Mouse (Mus musculus) embryonic facial prominence, embryonic 14.5 days (tissue): ENCODE results near the gene Armc12. TPM values are rescaled to one million over a fixed set of nuclear protein-coding genes. Genes with fewer than 3 reads are reported as not detected.

Source experiments
- ATAC-seq: fragments of 200-750 bp; cut with Nextera tagmentation; 2 replicates; pipeline ENCODE4 v1.8.0; 2017; ENCODE audit warnings: low read depth, moderate number of reproducible peaks, moderate TSS enrichment
- DNase-seq: peaks from one replicate; pipeline ENCODE4 v3.0.0-alpha.2; 2015; ENCODE audit warnings: low spot score
- H3K27ac ChIP-seq: fragments of 300-500 bp; sonication (generic); replicated peaks from 2 replicates; pipeline ENCODE4 v1.5.1; 2014; ENCODE audit warnings: low read depth, mild to moderate bottlenecking, low read length, moderate library complexity
- H3K27me3 ChIP-seq: fragments of 300-500 bp; sonication (generic); replicated peaks from 2 replicates; pipeline ENCODE4 v1.6.1; 2014; ENCODE audit warnings: low read length; ENCODE audit not compliant: control insufficient read depth, insufficient read depth
- H3K36me3 ChIP-seq: fragments of 300-500 bp; sonication (generic); 2 replicates; pipeline ENCODE4 v1.6.1; 2014; ENCODE audit warnings: low read length, mixed read lengths; ENCODE audit not compliant: control insufficient read depth, insufficient read depth
- H3K4me1 ChIP-seq: fragments of 300-500 bp; sonication (generic); 2 replicates; pipeline ENCODE4 v1.6.1; 2014; ENCODE audit warnings: antibody characterized with exemption, low read length; ENCODE audit not compliant: control insufficient read depth, insufficient read depth
- H3K4me2 ChIP-seq: fragments of 300-500 bp; sonication (generic); 2 replicates; pipeline ENCODE4 v1.6.1; 2014; ENCODE audit warnings: low read depth, mild to moderate bottlenecking, low read length, moderate library complexity, mixed read lengths
- H3K4me3 ChIP-seq: fragments of 300-500 bp; sonication (generic); 2 replicates; pipeline ENCODE4 v1.5.1; 2014; ENCODE audit warnings: low read depth, mild to moderate bottlenecking, low read length
- H3K9ac ChIP-seq: fragments of 300-500 bp; sonication (generic); 2 replicates; pipeline ENCODE4 v1.6.1; 2014; ENCODE audit warnings: low read depth, mild to moderate bottlenecking, low read length, moderate library complexity, mixed read lengths
- H3K9me3 ChIP-seq: fragments of 300-500 bp; sonication (generic); 2 replicates; pipeline ENCODE4 v1.6.1; 2016; ENCODE audit warnings: low read length; ENCODE audit not compliant: control insufficient read depth
- WGBS: fragments of 180-500 bp; shearing (Covaris S2); extraction: QIAGEN DNeasy Blood & Tissue Kit; methylation state at CpG from one replicate; pipeline ENCODE4 v1.1.7; 2014; 5-methylcytosine and 5-hydroxymethylcytosine counted together
- polyA plus RNA-seq: library from polyadenylated mRNA; unstranded; fragments of >200 nt; fragmentation: Nextera tagmentation; extraction: Ambion mirVana; gene quantifications from 2 replicates; pipeline ENCODE4 v1.2.1, GENCODE M21; 2014

The Armc12 gene
- not detected in 2 replicates for polyA plus RNA-seq

GRCm38 (mm10) chr17:28530506-28530905, at the start of gene Armc12:
Gene Armc12 (plus strand): TSS chr17:28530806.
- no peak within 1 kb of the TSS for H3K4me3 ChIP-seq
- DNase-seq (no peak), ATAC-seq (no peak)
- H3K4me1 ChIP-seq: peaks cover 8% of the 10 kb centered on the region
- 85% methylated on average over 6 of the region's 6 CpGs for WGBS
- H3K36me3 ChIP-seq: no peaks in the 10 kb centered on the region
- H3K27ac ChIP-seq: no peak within 1 kb of the TSS
- H3K4me2 ChIP-seq: no peak within 1 kb of the TSS
- no peaks in the 10 kb centered on the region for H3K27me3 ChIP-seq
- no peaks in the 10 kb centered on the region for H3K9me3 ChIP-seq
- no peak within 1 kb of the TSS for H3K9ac ChIP-seq

- Histone ChIP-seq H3K27ac (peak overlapping the region; percentile 82; the same call in 1 of the 2 replicates), H3K9ac (peak overlapping the region; percentile 79), H3K4me2 (peak overlapping the region; percentile 80), H3K4me3 (peak overlapping the region; percentile 90), H3K27me3 (no peaks in the 10 kb centered on the region), H3K9me3 (no peaks in the 10 kb centered on the region), H3K4me1 (peaks cover 4% of the 10 kb centered on the region; the same call in 1 of the 2 replicates), H3K36me3 (no peaks in the 10 kb centered on the region)
- DNase-seq (peak; percentile 29), ATAC-seq (no peak)
- 5% methylated on average over 30 of the region's 30 CpGs for WGBS
These were observed 45.7 kb upstream of the Armc12 start for GRCm38 (mm10) chr17:28484704-28485445.

- H3K4me2 ChIP-seq: peak overlapping the region; percentile 80
These were observed 45.1 kb upstream of the Armc12 start for GRCm38 (mm10) chr17:28485446-28485948.

GRCm38 (mm10) chr17:28485977-28486400, 44.6 kb upstream of the Armc12 start:
- H3K36me3 ChIP-seq: no peaks in the 10 kb centered on the region
- peak overlapping the region; percentile 79 for H3K9ac ChIP-seq
- peak; percentile 99 for ATAC-seq
- H3K4me2 ChIP-seq: peak overlapping the region; percentile 80
- no peaks in the 10 kb centered on the region for H3K27me3 ChIP-seq
- DNase-seq: peak; percentile 98
- WGBS: 0% methylated on average over 3 of the region's 58 CpGs
- peaks cover 4% of the 10 kb centered on the region; the same call in 1 of the 2 replicates for H3K4me1 ChIP-seq
- peak overlapping the region; percentile 90 for H3K4me3 ChIP-seq
- H3K27ac ChIP-seq: peak overlapping the region; percentile 82
- H3K9me3 ChIP-seq: no peaks in the 10 kb centered on the region

More at GRCm38 (mm10) chr17:28485446-28485948, 45.1 kb upstream of the Armc12 start:
- peaks cover 4% of the 10 kb centered on the region; the same call in 1 of the 2 replicates for H3K4me1 ChIP-seq
- H3K36me3 ChIP-seq: no peaks in the 10 kb centered on the region
- no peaks in the 10 kb centered on the region for H3K9me3 ChIP-seq
- no peaks in the 10 kb centered on the region for H3K27me3 ChIP-seq
- DNase-seq: peak; percentile 46
- peak; percentile 67 for ATAC-seq
- H3K4me3 ChIP-seq: peak overlapping the region; percentile 90
- peak overlapping the region; percentile 82 for H3K27ac ChIP-seq
- WGBS: 0% methylated on average over 16 of the region's 77 CpGs
- peak overlapping the region; percentile 79 for H3K9ac ChIP-seq

- no peak overlapping the region for H3K9ac ChIP-seq
- no peaks in the 10 kb centered on the region for H3K9me3 ChIP-seq
- H3K4me3 ChIP-seq: peak overlapping the region; percentile 90; the same call in 1 of the 2 replicates
- H3K4me1 ChIP-seq: peaks cover 4% of the 10 kb centered on the region; the same call in 1 of the 2 replicates
- H3K27me3 ChIP-seq: no peaks in the 10 kb centered on the region
- no peak overlapping the region for H3K27ac ChIP-seq
- H3K4me2 ChIP-seq: no peak overlapping the region
- no peak for ATAC-seq
- DNase-seq: no peak
- no peaks in the 10 kb centered on the region for H3K36me3 ChIP-seq
- WGBS: 79% methylated on average over 6 of the region's 6 CpGs
These were observed 43.9 kb upstream of the Armc12 start for GRCm38 (mm10) chr17:28486720-28487119.

- H3K4me1 ChIP-seq: peaks cover 4% of the 10 kb centered on the region; the same call in 1 of the 2 replicates
These were observed 42.9 kb upstream of the Armc12 start for GRCm38 (mm10) chr17:28487584-28488257.

GRCm38 (mm10) chr17:28488258-28489013, 42.2 kb upstream of the Armc12 start:
- no peak overlapping the region for H3K4me2 ChIP-seq
- whole genome bisulfite sequencing: 63% methylated on average over 7 of the region's 7 CpGs
- H3K36me3 ChIP-seq: no peaks in the 10 kb centered on the region
- DNase-seq (no peak), ATAC-seq (no peak)
- peaks cover 4% of the 10 kb centered on the region; the same call in 1 of the 2 replicates for H3K4me1 ChIP-seq
- H3K4me3 ChIP-seq: no peak overlapping the region
- no peaks in the 10 kb centered on the region for H3K9me3 ChIP-seq
- no peak overlapping the region for H3K27ac ChIP-seq
- no peaks in the 10 kb centered on the region for H3K27me3 ChIP-seq
- H3K9ac ChIP-seq: no peak overlapping the region

More at GRCm38 (mm10) chr17:28487584-28488257, 42.9 kb upstream of the Armc12 start:
- H3K4me3 ChIP-seq: no peak overlapping the region
- H3K4me2 ChIP-seq: no peak overlapping the region
- DNase-seq: no peak
- ATAC-seq: no peak
- H3K36me3 ChIP-seq: no peaks in the 10 kb centered on the region
- no peak overlapping the region for H3K27ac ChIP-seq
- H3K9ac ChIP-seq: no peak overlapping the region
- no peaks in the 10 kb centered on the region for H3K9me3 ChIP-seq
- WGBS: 90% methylated on average over 18 of the region's 18 CpGs
- H3K27me3 ChIP-seq: no peaks in the 10 kb centered on the region
